Mouse (Mus musculus) gastrocnemius, adult 2 months (tissue): Measurements from ENCODE around the gene Srrm2. TPM values are rescaled to one million over a fixed set of nuclear protein-coding genes. Genes with fewer than 3 reads are reported as not detected.

Experiments used
- DNase-seq: peaks from one replicate; pipeline ENCODE4 v3.0.0; 2022
- H3K27ac ChIP-seq: fragments of 200-600 bp; 2 replicates; pipeline ENCODE4 v1.8.1; 2022; ENCODE audit warnings: mild to moderate bottlenecking
- H3K4me3 ChIP-seq: fragments of 200-600 bp; 2 replicates; pipeline ENCODE4 v1.8.1; 2022; ENCODE audit warnings: mild to moderate bottlenecking, moderate library complexity
- CTCF ChIP-seq: fragments of 200-600 bp; IDR thresholded peaks from 2 replicates; pipeline ENCODE4 v1.8.1; 2022; ENCODE audit warnings: antibody characterized with exemption, mild to moderate bottlenecking, moderate library complexity
- intact Hi-C: fragments of 180-260 bp; cut with DNase I; formaldehyde crosslinking; loops from one replicate; pipeline ENCODE4 v1.15.1; 2025
- total RNA-seq, 2 experiments: library from RNA; stranded (reverse); gene quantifications; 2 replicates each; pipeline ENCODE4 v1.2.3; 2021

The Srrm2 gene
- total RNA-seq, 2 experiments from 2014 or later, result 178 to 227 TPM

- H3K27ac ChIP-seq, result peak overlapping the region; percentile 99; the same call in 1 of the 2 replicates
- TF ChIP-seq CTCF, result no peak
- intact Hi-C loops, result loop anchor here (2.0 kb wide), 2 partner anchors 27 to 31 kb away; partner anchors contain the start of genes Elob and Flywch1
- DNase-seq, result no peak
- no peak overlapping the region for H3K4me3 ChIP-seq
Observed at GRCm38 (mm10) chr17:23801627-23802026, 11.3 kb downstream of the Srrm2 start.

- TF ChIP-seq CTCF, result no peak
- intact Hi-C loops, result loop anchor here (2.0 kb wide), 2 partner anchors 26 to 32 kb away; partner anchors contain the start of genes Elob and Flywch1
- Histone ChIP-seq H3K27ac (peak overlapping the region; percentile 99), H3K4me3 (peak overlapping the region; percentile 100)
- DNase-seq, result peak; percentile 98
Observed at GRCm38 (mm10) chr17:23802746-23803365, 12.5 kb downstream of the Srrm2 start.

GRCm38 (mm10) chr17:23803366-23804041 lies 13.2 kb downstream of the Srrm2 start:
- intact Hi-C loops, result loop anchor here (2.0 kb wide), 2 partner anchors 25 to 33 kb away; partner anchors contain the start of genes Elob and Flywch1
- no peak for TF ChIP-seq CTCF
- DNase-seq, result peak; percentile 88
- Histone ChIP-seq H3K27ac (peak overlapping the region; percentile 99), H3K4me3 (peak overlapping the region; percentile 100)

GRCm38 (mm10) chr17:23804426-23805085 lies 14.2 kb downstream of the Srrm2 start:
- H3K4me3 ChIP-seq, result peak overlapping the region; percentile 100
- H3K27ac ChIP-seq, result peak overlapping the region; percentile 99
- intact Hi-C loops, result no loop called here

GRCm38 (mm10) chr17:23806867-23807266 lies 16.5 kb downstream of the Srrm2 start:
- no peak for DNase-seq
- TF ChIP-seq CTCF, result peak; percentile 40
- peak overlapping the region; percentile 53 for H3K4me3 ChIP-seq
- intact Hi-C loops, result no loop called here
- peak overlapping the region; percentile 8; the same call in 1 of the 2 replicates for H3K27ac ChIP-seq

More at GRCm38 (mm10) chr17:23804426-23805085, 14.2 kb downstream of the Srrm2 start:
- DNase-seq, result no peak
- TF ChIP-seq CTCF, result no peak

- Histone ChIP-seq H3K4me3 (no peak overlapping the region), H3K27ac (no peak overlapping the region)
- TF ChIP-seq CTCF, result no peak
- intact Hi-C loops, result no loop called here
- DNase-seq, result no peak
Observed at GRCm38 (mm10) chr17:23807918-23808317, 17.6 kb downstream of the Srrm2 start.

GRCm38 (mm10) chr17:23815641-23816040 lies 25.3 kb downstream of the Srrm2 start:
- Histone ChIP-seq H3K27ac (no peak overlapping the region), H3K4me3 (no peak overlapping the region)
- no peak for DNase-seq
- intact Hi-C loops, result no loop called here
- no peak for TF ChIP-seq CTCF

GRCm38 (mm10) chr17:23818579-23818978 lies 28.2 kb downstream of the Srrm2 start:
- intact Hi-C loops, result no loop called here
- Histone ChIP-seq H3K4me3 (no peak overlapping the region), H3K27ac (no peak overlapping the region)
- no peak for DNase-seq
- no peak for TF ChIP-seq CTCF

GRCm38 (mm10) chr17:23819235-23819634 lies 28.9 kb downstream of the Srrm2 start:
- intact Hi-C loops, result no loop called here
- peak; percentile 27 for DNase-seq
- Histone ChIP-seq H3K4me3 (no peak overlapping the region), H3K27ac (no peak overlapping the region)
- no peak for TF ChIP-seq CTCF

GRCm38 (mm10) chr17:23820731-23821130 lies 30.4 kb downstream of the Srrm2 start:
- DNase-seq, result no peak
- intact Hi-C loops, result no loop called here

GRCm38 (mm10) chr17:23822094-23822493 lies 31.8 kb downstream of the Srrm2 start:
- no peak overlapping the region for H3K4me3 ChIP-seq
- intact Hi-C loops, result no loop called here
- no peak overlapping the region for H3K27ac ChIP-seq
- no peak for TF ChIP-seq CTCF
- DNase-seq, result no peak

More at GRCm38 (mm10) chr17:23820731-23821130, 30.4 kb downstream of the Srrm2 start:
- Histone ChIP-seq H3K4me3 (no peak overlapping the region), H3K27ac (no peak overlapping the region)
- TF ChIP-seq CTCF, result no peak

GRCm38 (mm10) chr17:23823018-23823417 lies 32.7 kb downstream of the Srrm2 start:
- DNase-seq, result peak; percentile 30
- TF ChIP-seq CTCF, result no peak
- Histone ChIP-seq H3K27ac (no peak overlapping the region), H3K4me3 (no peak overlapping the region)
- intact Hi-C loops, result no loop called here

- no peak for TF ChIP-seq CTCF
- no peak for DNase-seq
- Histone ChIP-seq H3K27ac (no peak overlapping the region), H3K4me3 (no peak overlapping the region)
- intact Hi-C loops, result no loop called here
Observed at GRCm38 (mm10) chr17:23823614-23824013, 33.3 kb downstream of the Srrm2 start.
